Mouse (Mus musculus) limb, embryonic 10.5 days (tissue): ENCODE results near the gene Dusp8. TPM values are rescaled to one million over a fixed set of nuclear protein-coding genes. Genes with fewer than 3 reads are reported as not detected.

Source experiments
- DNase-seq: peaks from one replicate; pipeline ENCODE4 v3.0.0-alpha.2; 2017; ENCODE audit warnings: low spot score
- H3K27ac ChIP-seq: fragments of 300-500 bp; sonication (generic); 2 replicates; pipeline ENCODE4 v1.5.1; 2016; ENCODE audit warnings: mild to moderate bottlenecking
- H3K27me3 ChIP-seq: fragments of 300-500 bp; sonication (generic); 2 replicates; pipeline ENCODE4 v1.6.1; 2016; ENCODE audit warnings: low read depth, mild to moderate bottlenecking; ENCODE audit not compliant: poor library complexity, severe bottlenecking
- H3K36me3 ChIP-seq: fragments of 300-500 bp; sonication (generic); 2 replicates; pipeline ENCODE4 v1.6.1; 2016; ENCODE audit warnings: mild to moderate bottlenecking, moderate library complexity
- H3K4me1 ChIP-seq: fragments of 300-500 bp; sonication (generic); 2 replicates; pipeline ENCODE4 v1.6.1; 2016
- H3K4me3 ChIP-seq: fragments of 300-500 bp; sonication (generic); 2 replicates; pipeline ENCODE4 v1.5.1; 2016; ENCODE audit warnings: mild to moderate bottlenecking, moderate library complexity
- H3K9me3 ChIP-seq: fragments of 300-500 bp; sonication (generic); replicated peaks from 2 replicates; pipeline ENCODE4 v1.6.1; 2016; ENCODE audit warnings: mild to moderate bottlenecking
- WGBS: fragments of 180-500 bp; shearing (Covaris S2); methylation state at CpG from one replicate; pipeline ENCODE4 v1.1.7; 2016; 5-methylcytosine and 5-hydroxymethylcytosine counted together
- polyA plus RNA-seq: library from polyadenylated mRNA; unstranded; fragments of >200 nt; fragmentation: Nextera tagmentation; extraction: Ambion mirVana; gene quantifications from 2 replicates; pipeline ENCODE4 v1.2.1, GENCODE M21; 2016

Gene Dusp8
- polyA plus RNA-seq, 1 experiment from 2014 or later = 0.34 TPM

GRCm38 (mm10) chr7:142082607-142083006 lies 13.0 kb downstream of the Dusp8 start:
- 0 out of 2 replicates have a peak overlapping the region, but pooled peaks have one; percentile 32 for H3K27ac ChIP-seq
- H3K4me3 ChIP-seq = peak overlapping the region; percentile 58
- H3K27me3 ChIP-seq = peaks cover 91% of the 10 kb centered on the region
- H3K4me1 ChIP-seq = peaks cover 24% of the 10 kb centered on the region
- peak; percentile 45 for DNase-seq
- H3K9me3 ChIP-seq = no peaks in the 10 kb centered on the region
- WGBS = 14% methylated on average over 16 of the region's 16 CpGs
- H3K36me3 ChIP-seq = no peaks in the 10 kb centered on the region

GRCm38 (mm10) chr7:142082179-142082578 lies 13.5 kb downstream of the Dusp8 start:
- Histone ChIP-seq H3K27ac (0 out of 2 replicates have a peak overlapping the region, but pooled peaks have one; percentile 32), H3K9me3 (no peaks in the 10 kb centered on the region), H3K36me3 (no peaks in the 10 kb centered on the region), H3K27me3 (peaks cover 87% of the 10 kb centered on the region), H3K4me1 (peaks cover 24% of the 10 kb centered on the region), H3K4me3 (peak overlapping the region; percentile 58)
- 2% methylated on average over 38 of the region's 38 CpGs for WGBS
- DNase-seq = peak; percentile 60

GRCm38 (mm10) chr7:142081736-142082135 lies 13.9 kb downstream of the Dusp8 start:
- peak overlapping the region; percentile 58 for H3K4me3 ChIP-seq
- H3K27ac ChIP-seq = no peak overlapping the region
- peaks cover 84% of the 10 kb centered on the region for H3K27me3 ChIP-seq
- no peak for DNase-seq
- peaks cover 24% of the 10 kb centered on the region for H3K4me1 ChIP-seq
- no peaks in the 10 kb centered on the region for H3K36me3 ChIP-seq
- 17% methylated on average over 17 of the region's 17 CpGs for WGBS
- H3K9me3 ChIP-seq = no peaks in the 10 kb centered on the region

GRCm38 (mm10) chr7:142080876-142081275 lies 14.8 kb downstream of the Dusp8 start:
- no peak overlapping the region for H3K4me3 ChIP-seq
- peaks cover 24% of the 10 kb centered on the region for H3K4me1 ChIP-seq
- H3K27ac ChIP-seq = no peak overlapping the region
- H3K27me3 ChIP-seq = peaks cover 77% of the 10 kb centered on the region
- 46% methylated on average over 2 of the region's 2 CpGs for WGBS
- no peaks in the 10 kb centered on the region for H3K9me3 ChIP-seq
- DNase-seq = no peak
- H3K36me3 ChIP-seq = no peaks in the 10 kb centered on the region

GRCm38 (mm10) chr7:142079365-142079764 lies 16.3 kb downstream of the Dusp8 start:
- Histone ChIP-seq H3K36me3 (no peaks in the 10 kb centered on the region), H3K4me1 (peaks cover 19% of the 10 kb centered on the region), H3K4me3 (no peak overlapping the region), H3K27ac (no peak overlapping the region), H3K9me3 (no peaks in the 10 kb centered on the region), H3K27me3 (peaks cover 76% of the 10 kb centered on the region)
- WGBS = 59% methylated on average over 5 of the region's 5 CpGs
- DNase-seq = no peak

- no peak overlapping the region for H3K4me3 ChIP-seq
- H3K27me3 ChIP-seq = peaks cover 60% of the 10 kb centered on the region
- no peaks in the 10 kb centered on the region for H3K36me3 ChIP-seq
- peaks cover 6% of the 10 kb centered on the region for H3K4me1 ChIP-seq
- no peak for DNase-seq
- WGBS = 78% methylated on average over 3 of the region's 3 CpGs
- no peaks in the 10 kb centered on the region for H3K9me3 ChIP-seq
- no peak overlapping the region for H3K27ac ChIP-seq
These were observed 18.5 kb downstream of the Dusp8 start for GRCm38 (mm10) chr7:142077138-142077537.

- Histone ChIP-seq H3K9me3 (no peaks in the 10 kb centered on the region), H3K27ac (no peak overlapping the region), H3K4me1 (peaks cover 3% of the 10 kb centered on the region; the same call in 1 of the 2 replicates), H3K36me3 (no peaks in the 10 kb centered on the region), H3K4me3 (no peak overlapping the region), H3K27me3 (peaks cover 55% of the 10 kb centered on the region)
- 72% methylated on average over 8 of the region's 8 CpGs for WGBS
- DNase-seq = no peak
These were observed 21.3 kb downstream of the Dusp8 start for GRCm38 (mm10) chr7:142074146-142074886.

- DNase-seq = no peak
- Histone ChIP-seq H3K27me3 (peaks cover 43% of the 10 kb centered on the region), H3K36me3 (no peaks in the 10 kb centered on the region), H3K4me3 (no peak overlapping the region), H3K27ac (no peak overlapping the region), H3K4me1 (peaks cover 3% of the 10 kb centered on the region; the same call in 1 of the 2 replicates), H3K9me3 (no peaks in the 10 kb centered on the region)
These were observed 23.9 kb downstream of the Dusp8 start for GRCm38 (mm10) chr7:142071717-142072116.

GRCm38 (mm10) chr7:142071212-142071578 lies 24.4 kb downstream of the Dusp8 start:
- 6% methylated on average over 9 of the region's 10 CpGs for WGBS
- no peak for DNase-seq
- peaks cover 43% of the 10 kb centered on the region for H3K27me3 ChIP-seq
- H3K9me3 ChIP-seq = no peaks in the 10 kb centered on the region
- H3K27ac ChIP-seq = no peak overlapping the region
- no peaks in the 10 kb centered on the region for H3K36me3 ChIP-seq
- H3K4me1 ChIP-seq = peaks cover 3% of the 10 kb centered on the region; the same call in 1 of the 2 replicates
- H3K4me3 ChIP-seq = no peak overlapping the region

GRCm38 (mm10) chr7:142070458-142071211 lies 25.0 kb downstream of the Dusp8 start:
- H3K4me3 ChIP-seq = no peak overlapping the region
- H3K4me1 ChIP-seq = peaks cover 3% of the 10 kb centered on the region; the same call in 1 of the 2 replicates
- peak; percentile 75 for DNase-seq
- H3K27me3 ChIP-seq = peaks cover 41% of the 10 kb centered on the region
- WGBS = 15% methylated on average over 13 of the region's 13 CpGs
- H3K9me3 ChIP-seq = no peaks in the 10 kb centered on the region
- H3K27ac ChIP-seq = no peak overlapping the region
- H3K36me3 ChIP-seq = no peaks in the 10 kb centered on the region

- Histone ChIP-seq H3K27me3 (peaks cover 23% of the 10 kb centered on the region), H3K36me3 (no peaks in the 10 kb centered on the region), H3K4me3 (no peak overlapping the region), H3K27ac (no peak overlapping the region), H3K9me3 (no peaks in the 10 kb centered on the region), H3K4me1 (peaks cover 3% of the 10 kb centered on the region; the same call in 1 of the 2 replicates)
- DNase-seq = no peak
- WGBS = 70% methylated on average over 4 of the region's 4 CpGs
These were observed 27.2 kb downstream of the Dusp8 start for GRCm38 (mm10) chr7:142068429-142068828.

- WGBS = under 1% methylated on average over 49 of the region's 49 CpGs
- no peaks in the 10 kb centered on the region for H3K27me3 ChIP-seq
- H3K27ac ChIP-seq = peak within 1 kb of the TSS; percentile 90
- H3K36me3 ChIP-seq = peaks cover 10% of the 10 kb centered on the region
- peaks cover 19% of the 10 kb centered on the region for H3K4me1 ChIP-seq
- no peaks in the 10 kb centered on the region for H3K9me3 ChIP-seq
- H3K4me3 ChIP-seq = peak within 1 kb of the TSS; percentile 94
- peak; percentile 96 for DNase-seq
These were observed 34.6 kb downstream of the Dusp8 start, which contains the start of gene Mob2 for GRCm38 (mm10) chr7:142060931-142061565. Gene Mob2, minus strand, starts transcription at chr7:142061065.
